Mouse (Mus musculus) kidney, postnatal 4 days (tissue): ENCODE measurements at regions not wholly inside any gene's neighbourhood (a gene's known extent, or its start where the extent isn't known, plus 50 kb on each side); places are given as distances from the start of the nearest gene placed in this dataset.

Experiments
- DNase-seq, 2 experiments: peaks; one replicate each; pipeline ENCODE4 v3.0.0; 2021; ENCODE audit warnings: mixed read lengths in 2 of 2

GRCm38 (mm10) chr15:87102211-87102610 lies 441.9 kb upstream of the Fam19a5 start:
- DNase-seq: no peak

- DNase-seq: no peak
Measured at GRCm38 (mm10) chr15:87105951-87106350, 438.1 kb upstream of the Fam19a5 start.

- no peak for DNase-seq
Measured at GRCm38 (mm10) chr15:87107701-87108100, 436.4 kb upstream of the Fam19a5 start.

GRCm38 (mm10) chr15:87108411-87108810 lies 435.7 kb upstream of the Fam19a5 start:
- no peak for DNase-seq

GRCm38 (mm10) chr15:87122656-87123055 lies 421.4 kb upstream of the Fam19a5 start:
- no peak for DNase-seq

- no peak for DNase-seq
Measured at GRCm38 (mm10) chr15:87125427-87126148, 418.5 kb upstream of the Fam19a5 start.

GRCm38 (mm10) chr15:87138870-87139269 lies 405.2 kb upstream of the Fam19a5 start:
- DNase-seq: no peak

GRCm38 (mm10) chr15:87169136-87169535 lies 375.0 kb upstream of the Fam19a5 start:
- DNase-seq: no peak

GRCm38 (mm10) chr15:87170890-87171289 lies 373.2 kb upstream of the Fam19a5 start:
- no peak for DNase-seq

GRCm38 (mm10) chr15:87173096-87173495 lies 371.0 kb upstream of the Fam19a5 start:
- no peak for DNase-seq

- no peak for DNase-seq
Measured at GRCm38 (mm10) chr15:87178646-87179045, 365.5 kb upstream of the Fam19a5 start.

GRCm38 (mm10) chr15:87180836-87181235 lies 363.3 kb upstream of the Fam19a5 start:
- no peak for DNase-seq

GRCm38 (mm10) chr15:87184248-87184647 lies 359.9 kb upstream of the Fam19a5 start:
- no peak for DNase-seq

GRCm38 (mm10) chr15:87188816-87189455 lies 355.2 kb upstream of the Fam19a5 start:
- DNase-seq: no peak

- no peak for DNase-seq
Measured at GRCm38 (mm10) chr15:87191901-87192300, 352.2 kb upstream of the Fam19a5 start.

- DNase-seq: no peak
Measured at GRCm38 (mm10) chr15:87196306-87196893, 347.7 kb upstream of the Fam19a5 start.

GRCm38 (mm10) chr15:87199641-87200040 lies 344.5 kb upstream of the Fam19a5 start:
- no peak for DNase-seq

GRCm38 (mm10) chr15:87200282-87201048 lies 343.6 kb upstream of the Fam19a5 start:
- DNase-seq: no peak

- DNase-seq: no peak
Measured at GRCm38 (mm10) chr15:87201055-87201454, 343.0 kb upstream of the Fam19a5 start.

GRCm38 (mm10) chr15:87229951-87230350 lies 314.1 kb upstream of the Fam19a5 start:
- no peak for DNase-seq

GRCm38 (mm10) chr15:87236096-87236495 lies 308.0 kb upstream of the Fam19a5 start:
- DNase-seq: no peak

- DNase-seq: no peak
Measured at GRCm38 (mm10) chr15:87239057-87239456, 305.0 kb upstream of the Fam19a5 start.

GRCm38 (mm10) chr15:87261497-87261896 lies 282.6 kb upstream of the Fam19a5 start:
- no peak for DNase-seq
